Mouse (Mus musculus): ENCODE results near the gene Zfp423.

DNA sequence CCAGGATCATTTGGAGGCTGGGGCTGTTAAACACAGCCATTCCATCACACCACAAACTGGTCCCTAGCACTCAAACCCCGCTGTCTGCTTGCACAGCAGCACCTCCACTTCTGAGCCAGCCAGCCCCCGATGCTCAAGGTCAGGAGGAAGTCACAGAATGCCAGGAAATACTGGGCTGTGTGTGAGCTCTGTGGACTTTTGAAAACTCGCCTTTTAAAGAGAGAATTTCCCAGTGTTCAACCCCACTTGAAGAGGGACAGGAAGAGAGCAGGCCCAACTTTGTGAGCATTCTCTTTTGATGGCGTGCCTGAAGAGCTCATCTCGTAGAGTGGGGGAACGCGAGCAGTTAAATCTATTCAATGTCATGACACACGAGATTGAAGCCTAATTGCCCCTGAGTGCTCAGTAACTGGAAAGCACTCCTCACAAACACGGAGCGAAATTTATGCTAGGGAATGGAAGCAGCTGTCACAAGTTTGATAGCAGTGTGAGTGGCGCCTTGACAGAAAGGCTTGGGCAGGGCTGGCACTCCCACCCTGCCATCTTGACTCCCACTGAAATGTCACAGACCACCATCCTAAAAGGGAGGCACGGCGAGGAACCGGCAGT, 186.4 kb downstream of the Zfp423 start:
- TF ChIP-seq POLR2A (IDR thresholded peaks at IDR 0.05; ENCODE audit: borderline replicate concordance, insufficient read depth, low read length) (no peak), CTCF (IDR thresholded peaks at IDR 0.05; ENCODE audit: borderline replicate concordance, insufficient read depth, low read depth, low read length) (no peak)

Data from cerebellum, adult 2 months (tissue).